Comparison of ENCODE assay signal across 26 mouse cellular contexts in genomic region chr3:148446845-148447244, GRCm38 (mm10).
A peak's percentile ranks its signal among the peaks of the same experiment; 100 is the strongest.
DNase-seq lines count a peak whose midpoint lies in the region; ATAC-seq and TF ChIP-seq lines count a peak whose summit lies in the region.
"Had no signal": no experiment of that assay in that cellular context is flagged by ENCODE, and none has a peak within 500 bp of the region (broad histone marks: within the 10 kb centered on the region; RNA-seq: fewer than 3 reads in every experiment).

No protein-coding gene starts in this region.

- H3K27ac ChIP-seq in hindbrain, embryonic 11.5 days (ENCODE audit: low read depth, low read length): no peak overlapping the region
- no peak overlapping the region for H3K27ac ChIP-seq in hindbrain, postnatal 0 days
- H3K27ac ChIP-seq in hindbrain, embryonic 13.5 days: no peak overlapping the region
- H3K27ac ChIP-seq in hindbrain, embryonic 14.5 days: no peak overlapping the region
- H3K27ac ChIP-seq: embryonic facial prominence, embryonic 13.5 days; embryonic facial prominence, embryonic 15.5 days; forebrain, embryonic 10.5 days; forebrain, embryonic 12.5 days had no signal

- H3K4me2 ChIP-seq in hindbrain, embryonic 11.5 days (replicated peaks; ENCODE audit: low read depth, low read length): no peak overlapping the region
- H3K4me2 ChIP-seq in hindbrain, postnatal 0 days (ENCODE audit: low read depth, low read length): no peak overlapping the region
- no peak overlapping the region for H3K4me2 ChIP-seq in hindbrain, embryonic 13.5 days
- no peak overlapping the region for H3K4me2 ChIP-seq in hindbrain, embryonic 14.5 days (replicated peaks)
- H3K4me2 ChIP-seq: embryonic facial prominence, embryonic 13.5 days; embryonic facial prominence, embryonic 15.5 days; forebrain, embryonic 12.5 days had no signal

- H3K27me3 ChIP-seq in hindbrain, embryonic 11.5 days (ENCODE audit: control insufficient read depth, insufficient read depth, low read length): no peaks in the 10 kb centered on the region
- no peaks in the 10 kb centered on the region for H3K27me3 ChIP-seq in hindbrain, postnatal 0 days (ENCODE audit: insufficient read depth, low read length)
- H3K27me3 ChIP-seq in hindbrain, embryonic 13.5 days: no peaks in the 10 kb centered on the region
- H3K27me3 ChIP-seq in hindbrain, embryonic 14.5 days (ENCODE audit: control insufficient read depth, insufficient read depth, low read length): no peaks in the 10 kb centered on the region
- H3K27me3 ChIP-seq: CH12.LX; embryonic facial prominence, embryonic 13.5 days; embryonic facial prominence, embryonic 15.5 days; forebrain, embryonic 12.5 days had no signal

- H3K4me1 ChIP-seq in hindbrain, embryonic 11.5 days (replicated peaks; ENCODE audit: control insufficient read depth, insufficient read depth, low read length): no peaks in the 10 kb centered on the region
- H3K4me1 ChIP-seq in hindbrain, postnatal 0 days (ENCODE audit: insufficient read depth, low read length): no peaks in the 10 kb centered on the region
- H3K4me1 ChIP-seq in hindbrain, embryonic 13.5 days (replicated peaks): no peaks in the 10 kb centered on the region
- no peaks in the 10 kb centered on the region for H3K4me1 ChIP-seq in hindbrain, embryonic 14.5 days (replicated peaks; ENCODE audit: control insufficient read depth, insufficient read depth, low read length)
- H3K4me1 ChIP-seq: embryonic facial prominence, embryonic 15.5 days had no signal

- H3K36me3 ChIP-seq in hindbrain, embryonic 11.5 days (ENCODE audit: control insufficient read depth, insufficient read depth, low read length): no peaks in the 10 kb centered on the region
- H3K36me3 ChIP-seq in hindbrain, postnatal 0 days (ENCODE audit: insufficient read depth, low read length): no peaks in the 10 kb centered on the region
- H3K36me3 ChIP-seq in hindbrain, embryonic 13.5 days: no peaks in the 10 kb centered on the region
- H3K36me3 ChIP-seq in hindbrain, embryonic 14.5 days (replicated peaks; ENCODE audit: control insufficient read depth, insufficient read depth): no peaks in the 10 kb centered on the region
- H3K36me3 ChIP-seq: embryonic facial prominence, embryonic 13.5 days; embryonic facial prominence, embryonic 15.5 days; forebrain, embryonic 10.5 days; forebrain, embryonic 12.5 days; G1E had no signal

- H3K9me3 ChIP-seq in hindbrain, embryonic 11.5 days (ENCODE audit: control insufficient read depth, low read length): no peaks in the 10 kb centered on the region
- no peaks in the 10 kb centered on the region for H3K9me3 ChIP-seq in hindbrain, postnatal 0 days (ENCODE audit: low read length)
- H3K9me3 ChIP-seq in hindbrain, embryonic 13.5 days: no peaks in the 10 kb centered on the region
- no peaks in the 10 kb centered on the region for H3K9me3 ChIP-seq in hindbrain, embryonic 14.5 days (ENCODE audit: control insufficient read depth, low read length)
- H3K9me3 ChIP-seq: embryonic facial prominence, embryonic 13.5 days; embryonic facial prominence, embryonic 15.5 days; forebrain, embryonic 10.5 days; forebrain, embryonic 12.5 days had no signal

- DNase-seq in hindbrain, embryonic 11.5 days (ENCODE audit: low spot score): no peak
- no peak for DNase-seq in hindbrain, postnatal 0 days (ENCODE audit: low spot score)
- DNase-seq in hindbrain, embryonic 14.5 days (ENCODE audit: low spot score): no peak
- DNase-seq in NIH3T3 (ENCODE audit: low read depth): peak; percentile 25
- DNase-seq in left cerebral cortex, adult 18-20 months (ENCODE audit: low spot score in 2 of 2): no peak
- DNase-seq in frontal cortex, postnatal 25 days (ENCODE audit: low spot score in 2 of 2): no peak
- DNase-seq: adrenal gland, postnatal 25 days; B cell, adult 2 months; cerebellum, adult 11 months; cerebellum, adult 18-20 months; cerebellum, adult 8-10 months; cerebellum, adult 9-11 months; cerebellum, postnatal 14 days; cerebellum, postnatal 36 days; embryo, embryonic 11 days had no signal

- 86% methylated on average over 1 of the region's 1 CpGs for WGBS in hindbrain, embryonic 11.5 days
- WGBS in hindbrain, postnatal 0 days: 73% methylated on average over 1 of the region's 1 CpGs
- WGBS in hindbrain, embryonic 13.5 days: 52% methylated on average over 1 of the region's 1 CpGs
- WGBS in hindbrain, embryonic 14.5 days: 67% methylated on average over 1 of the region's 1 CpGs

- H3K4me3 ChIP-seq in hindbrain, embryonic 11.5 days (ENCODE audit: low read depth, low read length): no peak overlapping the region
- no peak overlapping the region for H3K4me3 ChIP-seq in hindbrain, postnatal 0 days (ENCODE audit: low read length)
- no peak overlapping the region for H3K4me3 ChIP-seq in hindbrain, embryonic 13.5 days
- no peak overlapping the region for H3K4me3 ChIP-seq in hindbrain, embryonic 14.5 days (replicated peaks; ENCODE audit: low read length)
- H3K4me3 ChIP-seq: embryonic facial prominence, embryonic 13.5 days; embryonic facial prominence, embryonic 15.5 days; erythroblast, embryonic 14.5 days; forebrain, embryonic 10.5 days; forebrain, embryonic 12.5 days had no signal

- no peak overlapping the region for H3K9ac ChIP-seq in hindbrain, embryonic 11.5 days (ENCODE audit: low read depth, low read length)
- no peak overlapping the region for H3K9ac ChIP-seq in hindbrain, postnatal 0 days (replicated peaks; ENCODE audit: low read length)
- no peak overlapping the region for H3K9ac ChIP-seq in hindbrain, embryonic 13.5 days
- H3K9ac ChIP-seq in hindbrain, embryonic 14.5 days: no peak overlapping the region
- H3K9ac ChIP-seq: embryonic facial prominence, embryonic 13.5 days; embryonic facial prominence, embryonic 15.5 days; forebrain, embryonic 12.5 days had no signal

- 0 out of 2 replicates have a peak, but pooled peaks have one; percentile 35 for ATAC-seq in hindbrain, embryonic 11.5 days (ENCODE audit: low FRiP score)
- no peak for ATAC-seq in hindbrain, postnatal 0 days
- ATAC-seq in hindbrain, embryonic 13.5 days (ENCODE audit: low FRiP score): 0 out of 2 replicates have a peak, but pooled peaks have one; percentile 28
- no peak for ATAC-seq in hindbrain, embryonic 14.5 days (ENCODE audit: low FRiP score)
- ATAC-seq: CD4-positive, CD25-positive, alpha-beta regulatory T cell, adult 4 months; forebrain, embryonic 14.5 days; forebrain, embryonic 16.5 days had no signal

- no peak for TF ChIP-seq CTCF in hindbrain, postnatal 0 days (IDR thresholded peaks at IDR 0.05; ENCODE audit: low read depth)

Comparison
In these comparisons a context has a peak if more than half of its experiments do, and no peak if none do; other contexts are left out.
1. ATAC-seq: peak in hindbrain, embryonic 11.5 days (single experiment) and hindbrain, embryonic 13.5 days (single experiment); none in hindbrain, postnatal 0 days (single experiment) and hindbrain, embryonic 14.5 days (single experiment).